Mouse (Mus musculus) liver, embryonic 15.5 days (tissue): ENCODE data around the gene Ppp1r26. TPM values are rescaled to one million over a fixed set of nuclear protein-coding genes. Genes with fewer than 3 reads are reported as not detected.
"Not testable (repeated sequence)": the region's sequence is repeated elsewhere in the genome, so short reads cannot be mapped to it uniquely, and the experiment has no call there.

Source experiments
- ATAC-seq: fragments of 200-750 bp; cut with Nextera tagmentation; 2 replicates; pipeline ENCODE4 v1.8.0; 2017; ENCODE audit warnings: moderate number of reproducible peaks, mild to moderate bottlenecking, moderate library complexity; ENCODE audit not compliant: insufficient read depth
- H3K27ac ChIP-seq: fragments of 300-500 bp; sonication (generic); replicated peaks from 2 replicates; pipeline ENCODE4 v1.5.1; 2015; ENCODE audit warnings: mild to moderate bottlenecking, inconsistent platforms
- H3K27me3 ChIP-seq: fragments of 300-500 bp; sonication (generic); 2 replicates; pipeline ENCODE4 v1.6.1; 2015; ENCODE audit warnings: mild to moderate bottlenecking, inconsistent platforms
- H3K36me3 ChIP-seq: fragments of 300-500 bp; sonication (generic); replicated peaks from 2 replicates; pipeline ENCODE4 v1.6.1; 2015; ENCODE audit warnings: moderate library complexity, mild to moderate bottlenecking, inconsistent platforms
- H3K4me1 ChIP-seq: fragments of 300-500 bp; sonication (generic); replicated peaks from 2 replicates; pipeline ENCODE4 v1.6.1; 2015; ENCODE audit warnings: inconsistent platforms
- H3K4me2 ChIP-seq: fragments of 300-500 bp; sonication (generic); 2 replicates; pipeline ENCODE4 v1.6.1; 2015; ENCODE audit warnings: moderate library complexity, mild to moderate bottlenecking, inconsistent platforms
- H3K4me3 ChIP-seq: fragments of 300-500 bp; sonication (generic); replicated peaks from 2 replicates; pipeline ENCODE4 v1.5.1; 2015; ENCODE audit warnings: mild to moderate bottlenecking, inconsistent platforms
- H3K9ac ChIP-seq: fragments of 300-500 bp; sonication (generic); 2 replicates; pipeline ENCODE4 v1.6.1; 2015; ENCODE audit warnings: moderate library complexity, mild to moderate bottlenecking, inconsistent platforms
- H3K9me3 ChIP-seq: fragments of 300-500 bp; sonication (generic); replicated peaks from 2 replicates; pipeline ENCODE4 v1.6.1; 2016; ENCODE audit warnings: inconsistent platforms
- WGBS: fragments of 180-500 bp; shearing (Covaris S2); methylation state at CpG from one replicate; pipeline ENCODE4 v1.1.7; 2015; ENCODE audit warnings: mixed read lengths; ENCODE audit not compliant: insufficient replicate concordance; 5-methylcytosine and 5-hydroxymethylcytosine counted together
- polyA plus RNA-seq: library from polyadenylated mRNA; unstranded; fragments of >200 nt; fragmentation: Nextera tagmentation; extraction: Ambion mirVana; gene quantifications from 2 replicates; pipeline ENCODE4 v1.2.1, GENCODE M21; 2015

Gene Ppp1r26
- polyA plus RNA-seq, 1 experiment from 2014 or later = 0.13 TPM

- no peaks in the 10 kb centered on the region for H3K9me3 ChIP-seq
- ATAC-seq = no peak
Observed at GRCm38 (mm10) chr2:28470591-28470990, 24.0 kb downstream of the Ppp1r26 start.

GRCm38 (mm10) chr2:28472011-28472410 is 25.4 kb downstream of the Ppp1r26 start:
- 81% methylated on average over 8 of the region's 8 CpGs for WGBS
- H3K27me3 ChIP-seq, ATAC-seq, H3K9me3 ChIP-seq, H3K9ac ChIP-seq, H3K4me2 ChIP-seq, H3K27ac ChIP-seq, H3K4me3 ChIP-seq: not testable (repeated sequence)
- Histone ChIP-seq H3K4me1 (peaks cover 11% of the 10 kb centered on the region), H3K36me3 (peaks cover 24% of the 10 kb centered on the region)

More at GRCm38 (mm10) chr2:28470591-28470990, 24.0 kb downstream of the Ppp1r26 start:
- H3K27me3 ChIP-seq = peaks cover 23% of the 10 kb centered on the region
- H3K36me3 ChIP-seq = peaks cover 24% of the 10 kb centered on the region
- H3K27ac ChIP-seq = no peak overlapping the region
- no peak overlapping the region for H3K4me2 ChIP-seq
- peaks cover 19% of the 10 kb centered on the region for H3K4me1 ChIP-seq
- no peak overlapping the region for H3K4me3 ChIP-seq
- H3K9ac ChIP-seq = no peak overlapping the region
- WGBS = 62% methylated on average over 2 of the region's 2 CpGs

- not testable (repeated sequence) for H3K9me3 ChIP-seq, H3K36me3 ChIP-seq, H3K4me2 ChIP-seq
Observed at GRCm38 (mm10) chr2:28477993-28478392, 31.4 kb downstream of the Ppp1r26 start.

GRCm38 (mm10) chr2:28479208-28480204 is 32.9 kb downstream of the Ppp1r26 start:
- Histone ChIP-seq H3K9ac (no peak overlapping the region), H3K4me2 (no peak overlapping the region), H3K4me3 (no peak overlapping the region), H3K4me1 (no peaks in the 10 kb centered on the region), H3K36me3 (no peaks in the 10 kb centered on the region), H3K27ac (no peak overlapping the region), H3K27me3 (no peaks in the 10 kb centered on the region), H3K9me3 (no peaks in the 10 kb centered on the region)
- 61% methylated on average over 20 of the region's 20 CpGs for WGBS
- ATAC-seq = no peak

More at GRCm38 (mm10) chr2:28477993-28478392, 31.4 kb downstream of the Ppp1r26 start:
- WGBS = 60% methylated on average over 5 of the region's 5 CpGs
- H3K4me1 ChIP-seq, H3K9ac ChIP-seq, H3K27ac ChIP-seq, ATAC-seq, H3K4me3 ChIP-seq, H3K27me3 ChIP-seq: not testable (repeated sequence)

GRCm38 (mm10) chr2:28483861-28484260 is 37.3 kb downstream of the Ppp1r26 start:
- WGBS = 48% methylated on average over 2 of the region's 2 CpGs
- H3K36me3 ChIP-seq = no peaks in the 10 kb centered on the region
- no peaks in the 10 kb centered on the region for H3K4me1 ChIP-seq
- H3K27me3 ChIP-seq = no peaks in the 10 kb centered on the region
- no peak overlapping the region for H3K4me2 ChIP-seq
- H3K27ac ChIP-seq = no peak overlapping the region
- no peak for ATAC-seq
- no peaks in the 10 kb centered on the region for H3K9me3 ChIP-seq
- no peak overlapping the region for H3K4me3 ChIP-seq
- no peak overlapping the region for H3K9ac ChIP-seq

- ATAC-seq = no peak
- Histone ChIP-seq H3K9me3 (no peaks in the 10 kb centered on the region), H3K27ac (no peak overlapping the region), H3K9ac (no peak overlapping the region), H3K27me3 (no peaks in the 10 kb centered on the region), H3K4me3 (no peak overlapping the region), H3K4me2 (no peak overlapping the region), H3K36me3 (no peaks in the 10 kb centered on the region), H3K4me1 (no peaks in the 10 kb centered on the region)
- WGBS = 55% methylated on average over 2 of the region's 2 CpGs
Observed at GRCm38 (mm10) chr2:28494521-28494920, 47.9 kb downstream of the Ppp1r26 start.

- Histone ChIP-seq H3K27me3 (no peaks in the 10 kb centered on the region), H3K4me1 (no peaks in the 10 kb centered on the region), H3K9me3 (no peaks in the 10 kb centered on the region), H3K36me3 (no peaks in the 10 kb centered on the region), H3K4me3 (no peak overlapping the region), H3K9ac (no peak overlapping the region), H3K27ac (no peak overlapping the region), H3K4me2 (no peak overlapping the region)
- no peak for ATAC-seq
- whole genome bisulfite sequencing = 45% methylated on average over 14 of the region's 14 CpGs
Observed at GRCm38 (mm10) chr2:28495207-28495756, 48.7 kb downstream of the Ppp1r26 start.

- Histone ChIP-seq H3K4me3 (no peak overlapping the region), H3K9me3 (no peaks in the 10 kb centered on the region), H3K9ac (no peak overlapping the region), H3K27me3 (no peaks in the 10 kb centered on the region), H3K36me3 (no peaks in the 10 kb centered on the region), H3K27ac (no peak overlapping the region), H3K4me1 (no peaks in the 10 kb centered on the region), H3K4me2 (no peak overlapping the region)
- ATAC-seq = no peak
- WGBS = 63% methylated on average over 16 of the region's 16 CpGs
Observed at GRCm38 (mm10) chr2:28495801-28496595, 49.4 kb downstream of the Ppp1r26 start.

GRCm38 (mm10) chr2:28496671-28497070 is 50.1 kb downstream of the Ppp1r26 start, which contains the start of gene Gbgt1:
Gene Gbgt1, plus strand, starts transcription at chr2:28496891.
- no peaks in the 10 kb centered on the region for H3K27me3 ChIP-seq
- no peaks in the 10 kb centered on the region for H3K36me3 ChIP-seq
- H3K4me2 ChIP-seq = no peak within 1 kb of the TSS
- H3K27ac ChIP-seq = no peak within 1 kb of the TSS
- no peak within 1 kb of the TSS for H3K9ac ChIP-seq
- no peak for ATAC-seq
- 63% methylated on average over 5 of the region's 5 CpGs for WGBS
- H3K4me1 ChIP-seq = no peaks in the 10 kb centered on the region
- H3K4me3 ChIP-seq = no peak within 1 kb of the TSS
- H3K9me3 ChIP-seq = no peaks in the 10 kb centered on the region

GRCm38 (mm10) chr2:28497561-28497960 is 51.0 kb downstream of the Ppp1r26 start:
- H3K4me3 ChIP-seq = no peak overlapping the region
- no peaks in the 10 kb centered on the region for H3K36me3 ChIP-seq
- 52% methylated on average over 5 of the region's 5 CpGs for WGBS
- no peaks in the 10 kb centered on the region for H3K4me1 ChIP-seq
- no peaks in the 10 kb centered on the region for H3K9me3 ChIP-seq
- no peaks in the 10 kb centered on the region for H3K27me3 ChIP-seq
- no peak overlapping the region for H3K4me2 ChIP-seq
- no peak overlapping the region for H3K9ac ChIP-seq
- no peak for ATAC-seq
- H3K27ac ChIP-seq = no peak overlapping the region

- Histone ChIP-seq H3K27ac (no peak overlapping the region), H3K4me1 (no peaks in the 10 kb centered on the region), H3K27me3 (no peaks in the 10 kb centered on the region), H3K36me3 (no peaks in the 10 kb centered on the region), H3K9ac (no peak overlapping the region), H3K4me2 (no peak overlapping the region), H3K9me3 (no peaks in the 10 kb centered on the region), H3K4me3 (no peak overlapping the region)
- ATAC-seq = no peak
- whole genome bisulfite sequencing = 32% methylated on average over 4 of the region's 4 CpGs
Observed at GRCm38 (mm10) chr2:28498431-28498830, 51.8 kb downstream of the Ppp1r26 start.
